Mouse (Mus musculus): ENCODE results near the gene 2310050C09Rik. TPM values are rescaled to one million over a fixed set of nuclear protein-coding genes. Genes with fewer than 3 reads are reported as not detected.

2310050C09Rik gene
- polyA plus RNA-seq, 1 experiment from 2014 or later = 33.6 TPM

GRCm38 (mm10) chr3:92894063-92894462 lies 24.0 kb upstream of the 2310050C09Rik start:
- H3K27me3 ChIP-seq (ENCODE audit: control insufficient read depth, insufficient read depth, low read length) = no peaks in the 10 kb centered on the region
- TF ChIP-seq EP300 (optimal IDR thresholded peaks at IDR 0.05) (peak; percentile 59), CTCF (IDR thresholded peaks at IDR 0.05; ENCODE audit: low read depth) (no peak)
- H3K27ac ChIP-seq (replicated peaks) = peak overlapping the region; percentile 82; the same call in 1 of the 2 replicates
- DNase-seq (ENCODE audit: low spot score) (no peak), ATAC-seq (ENCODE audit: low FRiP score, low TSS enrichment) (no peak)
- H3K36me3 ChIP-seq (ENCODE audit: control insufficient read depth, insufficient read depth, low read length) = no peaks in the 10 kb centered on the region
- 45% methylated on average over 3 of the region's 3 CpGs for WGBS
- no peak overlapping the region for H3K9ac ChIP-seq (ENCODE audit: low read length)
- H3K4me3 ChIP-seq (ENCODE audit: low read depth, low read length) = no peak overlapping the region
- no peaks in the 10 kb centered on the region for H3K9me3 ChIP-seq (ENCODE audit: control insufficient read depth, low read length)
- H3K4me2 ChIP-seq (replicated peaks; ENCODE audit: low read depth) = no peak overlapping the region
- H3K4me1 ChIP-seq (replicated peaks; ENCODE audit: control insufficient read depth, insufficient read depth) = no peaks in the 10 kb centered on the region

GRCm38 (mm10) chr3:92874180-92874579 lies 4.2 kb upstream of the 2310050C09Rik start:
- 78% methylated on average over 3 of the region's 3 CpGs for WGBS
- ATAC-seq (ENCODE audit: low FRiP score, low TSS enrichment) (no peak), DNase-seq (ENCODE audit: low spot score) (no peak)
- Histone ChIP-seq H3K27me3 (ENCODE audit: control insufficient read depth, insufficient read depth, low read length) (no peaks in the 10 kb centered on the region), H3K4me3 (ENCODE audit: low read depth, low read length) (no peak overlapping the region), H3K4me1 (replicated peaks; ENCODE audit: control insufficient read depth, insufficient read depth) (no peaks in the 10 kb centered on the region), H3K9ac (ENCODE audit: low read length) (no peak overlapping the region), H3K4me2 (replicated peaks; ENCODE audit: low read depth) (no peak overlapping the region), H3K27ac (replicated peaks) (no peak overlapping the region), H3K9me3 (ENCODE audit: control insufficient read depth, low read length) (no peaks in the 10 kb centered on the region), H3K36me3 (ENCODE audit: control insufficient read depth, insufficient read depth, low read length) (no peaks in the 10 kb centered on the region)
- TF ChIP-seq EP300 (optimal IDR thresholded peaks at IDR 0.05) (no peak), CTCF (IDR thresholded peaks at IDR 0.05; ENCODE audit: low read depth) (no peak)

DNA sequence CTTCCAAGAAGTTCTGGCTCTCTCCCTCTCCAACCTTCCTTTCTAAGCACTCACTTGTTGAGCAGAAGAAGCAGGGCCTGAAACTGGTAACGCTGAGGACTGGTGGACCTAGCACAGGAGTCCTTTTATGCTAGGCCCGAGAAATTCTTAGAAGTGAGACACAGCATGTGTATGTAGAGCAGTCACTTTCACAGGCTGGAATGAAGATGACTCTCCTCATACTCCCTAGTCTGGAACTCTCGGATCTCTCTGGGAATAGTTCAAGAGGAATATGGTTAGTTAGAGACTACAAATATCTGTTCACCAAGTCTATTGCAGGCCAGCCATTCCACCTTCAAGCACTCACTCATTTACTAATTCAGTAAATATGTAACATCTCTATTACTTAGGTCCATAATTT lies 18.8 kb downstream of the 2310050C09Rik start, which contains the start of gene Lce1l:
TSS of gene Lce1l (minus strand) at position 101 of the 400 bp plus-strand sequence.
- WGBS = 85% methylated on average over 3 of the region's 3 CpGs
- Histone ChIP-seq H3K9me3 (ENCODE audit: control insufficient read depth, low read length) (no peaks in the 10 kb centered on the region), H3K27me3 (ENCODE audit: control insufficient read depth, insufficient read depth, low read length) (no peaks in the 10 kb centered on the region), H3K4me3 (ENCODE audit: low read depth, low read length) (no peak within 1 kb of the TSS), H3K9ac (ENCODE audit: low read length) (no peak within 1 kb of the TSS), H3K36me3 (ENCODE audit: control insufficient read depth, insufficient read depth, low read length) (no peaks in the 10 kb centered on the region), H3K4me2 (replicated peaks; ENCODE audit: low read depth) (no peak within 1 kb of the TSS), H3K4me1 (replicated peaks; ENCODE audit: control insufficient read depth, insufficient read depth) (no peaks in the 10 kb centered on the region), H3K27ac (replicated peaks) (no peak within 1 kb of the TSS)
- TF ChIP-seq CTCF (IDR thresholded peaks at IDR 0.05; ENCODE audit: low read depth) = no peak
- no peak for TF ChIP-seq EP300 (optimal IDR thresholded peaks at IDR 0.05)
- ATAC-seq (ENCODE audit: low FRiP score, low TSS enrichment) (no peak), DNase-seq (ENCODE audit: low spot score) (no peak)

DNA sequence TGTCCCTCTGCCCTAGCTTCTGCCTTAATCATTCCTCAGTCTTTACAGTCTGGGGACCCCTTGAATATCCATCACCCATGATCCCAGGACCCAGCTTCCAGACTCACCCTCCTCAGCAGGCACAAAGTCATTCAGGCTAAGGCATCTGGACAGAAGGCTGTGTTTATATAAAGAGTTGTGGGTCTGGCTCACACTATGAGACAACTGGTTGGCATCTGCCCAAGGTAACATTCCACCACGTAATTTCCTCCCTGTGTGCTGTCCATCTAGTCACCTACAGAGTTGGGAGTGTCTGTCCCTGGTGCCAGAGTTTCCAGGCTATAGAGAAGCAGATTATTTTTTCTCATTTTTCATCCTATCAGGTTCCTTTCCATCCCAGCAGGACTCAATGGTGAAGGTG lies 42.9 kb downstream of the 2310050C09Rik start, which contains the start of gene Kprp:
TSS of gene Kprp (minus strand) at position 140 of the 400 bp plus-strand sequence.
- H3K36me3 ChIP-seq (ENCODE audit: control insufficient read depth, insufficient read depth, low read length) = no peaks in the 10 kb centered on the region
- no peak within 1 kb of the TSS for H3K4me2 ChIP-seq (replicated peaks; ENCODE audit: low read depth)
- H3K4me1 ChIP-seq (replicated peaks; ENCODE audit: control insufficient read depth, insufficient read depth) = no peaks in the 10 kb centered on the region
- no peaks in the 10 kb centered on the region for H3K27me3 ChIP-seq (ENCODE audit: control insufficient read depth, insufficient read depth, low read length)
- no peak within 1 kb of the TSS for H3K27ac ChIP-seq (replicated peaks)
- H3K4me3 ChIP-seq (ENCODE audit: low read depth, low read length) = no peak within 1 kb of the TSS
- DNase-seq (ENCODE audit: low spot score) (no peak), ATAC-seq (ENCODE audit: low FRiP score, low TSS enrichment) (no peak)
- H3K9me3 ChIP-seq (ENCODE audit: control insufficient read depth, low read length) = no peaks in the 10 kb centered on the region
- 8% methylated on average over 1 of the region's 1 CpGs for WGBS
- TF ChIP-seq EP300 (optimal IDR thresholded peaks at IDR 0.05) (no peak), CTCF (IDR thresholded peaks at IDR 0.05; ENCODE audit: low read depth) (no peak)
- H3K9ac ChIP-seq (ENCODE audit: low read length) = no peak within 1 kb of the TSS

DNA sequence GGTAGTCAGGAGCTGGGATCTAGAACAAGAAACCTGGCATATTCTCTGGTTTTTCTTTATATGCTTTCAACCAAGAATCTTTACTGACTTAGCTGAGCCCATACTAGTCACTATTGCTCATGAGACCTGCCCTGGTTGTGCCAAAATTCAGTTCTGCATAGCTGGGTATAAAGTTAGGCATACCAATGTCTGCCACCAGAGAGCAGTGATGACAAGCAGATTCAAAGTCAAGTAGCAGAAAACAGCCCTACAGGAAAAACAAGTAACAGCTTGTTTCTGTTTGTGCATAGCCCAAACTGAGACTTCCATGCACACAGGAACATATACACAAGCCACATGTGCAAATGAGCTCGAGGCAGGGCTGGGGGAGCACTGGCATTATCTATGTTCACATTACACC lies 44.2 kb downstream of the 2310050C09Rik start:
- Histone ChIP-seq H3K27ac (replicated peaks) (no peak overlapping the region), H3K4me2 (replicated peaks; ENCODE audit: low read depth) (no peak overlapping the region), H3K9me3 (ENCODE audit: control insufficient read depth, low read length) (no peaks in the 10 kb centered on the region), H3K4me1 (replicated peaks; ENCODE audit: control insufficient read depth, insufficient read depth) (no peaks in the 10 kb centered on the region), H3K9ac (ENCODE audit: low read length) (no peak overlapping the region), H3K4me3 (ENCODE audit: low read depth, low read length) (no peak overlapping the region), H3K36me3 (ENCODE audit: control insufficient read depth, insufficient read depth, low read length) (no peaks in the 10 kb centered on the region), H3K27me3 (ENCODE audit: control insufficient read depth, insufficient read depth, low read length) (no peaks in the 10 kb centered on the region)
- ATAC-seq (ENCODE audit: low FRiP score, low TSS enrichment) = no peak
- no peak for DNase-seq (ENCODE audit: low spot score)
- TF ChIP-seq CTCF (IDR thresholded peaks at IDR 0.05; ENCODE audit: low read depth) (peak; percentile 62), EP300 (optimal IDR thresholded peaks at IDR 0.05) (no peak)
- WGBS = 22% methylated on average over 1 of the region's 1 CpGs

Other genes with a start within 250 kb of the 2310050C09Rik start
- 98.3 and 102 TPM in 2 replicates for gene Lce6a, start 248.6 kb downstream of the 2310050C09Rik start, polyA plus RNA-seq (2015; fragmentation: Nextera tagmentation; extraction: Ambion mirVana)
- gene Lce1a1, start 221.9 kb downstream of the 2310050C09Rik start, polyA plus RNA-seq (2015; fragmentation: Nextera tagmentation; extraction: Ambion mirVana) = 401 and 429 TPM in 2 replicates
- 116 and 135 TPM in 2 replicates for gene Lce1b, start 213.3 kb downstream of the 2310050C09Rik start, polyA plus RNA-seq (2015; fragmentation: Nextera tagmentation; extraction: Ambion mirVana)
- gene Lce1a2, start 199.9 kb downstream of the 2310050C09Rik start, polyA plus RNA-seq (2015; fragmentation: Nextera tagmentation; extraction: Ambion mirVana) = 632 and 696 TPM in 2 replicates
- gene Lce1c, start 191.0 kb downstream of the 2310050C09Rik start, polyA plus RNA-seq (2015; fragmentation: Nextera tagmentation; extraction: Ambion mirVana) = 673 and 689 TPM in 2 replicates
- 199 and 223 TPM in 2 replicates for gene Lce1d, start 183.0 kb downstream of the 2310050C09Rik start, polyA plus RNA-seq (2015; fragmentation: Nextera tagmentation; extraction: Ambion mirVana)
- gene Lce1e, start 161.1 kb downstream of the 2310050C09Rik start, polyA plus RNA-seq (2015; fragmentation: Nextera tagmentation; extraction: Ambion mirVana) = 326 and 341 TPM in 2 replicates
- gene Lce1f, start 149.9 kb downstream of the 2310050C09Rik start, polyA plus RNA-seq (2015; fragmentation: Nextera tagmentation; extraction: Ambion mirVana) = 468 and 478 TPM in 2 replicates
- gene Gm38119, start 131.1 kb downstream of the 2310050C09Rik start, polyA plus RNA-seq (2015; fragmentation: Nextera tagmentation; extraction: Ambion mirVana) = 11.4 and 14.1 TPM in 2 replicates
- gene Lce1g, start 117.9 kb downstream of the 2310050C09Rik start, polyA plus RNA-seq (2015; fragmentation: Nextera tagmentation; extraction: Ambion mirVana) = 307 and 309 TPM in 2 replicates
- gene Lce1h, start 105.2 kb downstream of the 2310050C09Rik start, polyA plus RNA-seq (2015; fragmentation: Nextera tagmentation; extraction: Ambion mirVana) = 249 and 251 TPM in 2 replicates
- gene Lce1i, start 91.3 kb downstream of the 2310050C09Rik start, polyA plus RNA-seq (2015; fragmentation: Nextera tagmentation; extraction: Ambion mirVana) = 369 and 377 TPM in 2 replicates
- gene Lce1j, start 79.7 kb downstream of the 2310050C09Rik start, polyA plus RNA-seq (2015; fragmentation: Nextera tagmentation; extraction: Ambion mirVana) = 175 and 184 TPM in 2 replicates
- 86.3 and 98.5 TPM in 2 replicates for gene Lce1k, start 62.3 kb downstream of the 2310050C09Rik start, polyA plus RNA-seq (2015; fragmentation: Nextera tagmentation; extraction: Ambion mirVana)
- gene Kprp, start 43.0 kb downstream of the 2310050C09Rik start, polyA plus RNA-seq (2015; fragmentation: Nextera tagmentation; extraction: Ambion mirVana) = 108 and 133 TPM in 2 replicates
- gene Lce1l, start 18.9 kb downstream of the 2310050C09Rik start, polyA plus RNA-seq (2015; fragmentation: Nextera tagmentation; extraction: Ambion mirVana) = 247 and 250 TPM in 2 replicates
- gene Lce3a, start 56.0 kb upstream of the 2310050C09Rik start, polyA plus RNA-seq (2015; fragmentation: Nextera tagmentation; extraction: Ambion mirVana) = 1,230 and 1,305 TPM in 2 replicates
- gene Lce3b, start 62.8 kb upstream of the 2310050C09Rik start, polyA plus RNA-seq (2015; fragmentation: Nextera tagmentation; extraction: Ambion mirVana) = 847 and 849 TPM in 2 replicates
- gene Lce3c, start 74.3 kb upstream of the 2310050C09Rik start, polyA plus RNA-seq (2015; fragmentation: Nextera tagmentation; extraction: Ambion mirVana) = 1,477 and 1,491 TPM in 2 replicates
- gene Lce3d, start 87.2 kb upstream of the 2310050C09Rik start, polyA plus RNA-seq (2015; fragmentation: Nextera tagmentation; extraction: Ambion mirVana) = 246 and 293 TPM in 2 replicates
- 1,443 and 1,461 TPM in 2 replicates for gene Lce3e, start 96.8 kb upstream of the 2310050C09Rik start, polyA plus RNA-seq (2015; fragmentation: Nextera tagmentation; extraction: Ambion mirVana)
- 3,312 and 3,341 TPM in 2 replicates for gene Lce3f, start 122.0 kb upstream of the 2310050C09Rik start, polyA plus RNA-seq (2015; fragmentation: Nextera tagmentation; extraction: Ambion mirVana)
- gene Crct1, start 145.5 kb upstream of the 2310050C09Rik start, polyA plus RNA-seq (2015; fragmentation: Nextera tagmentation; extraction: Ambion mirVana) = 1,801 and 2,041 TPM in 2 replicates
- gene Lce1m, start 148.8 kb upstream of the 2310050C09Rik start, polyA plus RNA-seq (2015; fragmentation: Nextera tagmentation; extraction: Ambion mirVana) = 356 and 376 TPM in 2 replicates
- 0.05 and 0.08 TPM in 2 replicates for gene Gm4858, start 198.6 kb upstream of the 2310050C09Rik start, polyA plus RNA-seq (2015; fragmentation: Nextera tagmentation; extraction: Ambion mirVana)